Mouse (Mus musculus): ENCODE measurements at regions not wholly inside any gene's neighbourhood (a gene's known extent, or its start where the extent isn't known, plus 50 kb on each side); places are given as distances from the start of the nearest gene placed in this dataset.

- DNase-seq (ENCODE audit: low spot score) = no peak
Measured at GRCm38 (mm10) chr5:54178966-54179547, 180.8 kb downstream of the Stim2 start.

- no peak for DNase-seq (ENCODE audit: low spot score)
Measured at GRCm38 (mm10) chr5:54180192-54180611, 181.9 kb downstream of the Stim2 start.

GRCm38 (mm10) chr5:54180640-54181326, 182.5 kb downstream of the Stim2 start:
- no peak for DNase-seq (ENCODE audit: low spot score)

DNA sequence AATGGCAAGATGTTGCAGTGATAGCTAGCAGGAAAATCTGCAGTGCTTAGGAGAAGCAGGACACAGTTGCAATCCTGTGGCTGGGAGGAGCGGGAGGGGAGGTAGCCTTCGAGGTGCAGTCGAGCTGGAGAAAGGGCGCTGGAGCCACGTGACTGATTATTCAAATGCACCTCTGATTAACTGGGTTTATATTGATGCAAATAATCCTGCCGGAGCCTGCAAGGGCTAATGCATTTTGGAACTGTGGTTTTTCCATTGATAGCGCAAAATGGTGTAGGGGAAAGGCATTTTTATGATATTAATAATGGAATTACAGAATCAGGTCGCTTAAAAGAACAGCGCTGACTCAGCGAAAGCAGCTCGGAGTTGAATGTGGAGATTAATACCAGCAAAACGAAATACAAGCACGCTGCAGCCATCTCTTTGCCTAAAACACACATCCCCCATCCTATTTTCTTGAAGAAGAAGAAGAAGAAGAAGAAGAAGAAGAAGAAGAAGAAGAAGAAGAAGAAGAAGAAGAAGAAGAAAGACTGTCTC, 183.1 kb downstream of the Stim2 start:
- DNase-seq (ENCODE audit: low spot score) = no peak

GRCm38 (mm10) chr5:54182754-54183153, 184.5 kb downstream of the Stim2 start:
- no peak for DNase-seq (ENCODE audit: low spot score)

DNA sequence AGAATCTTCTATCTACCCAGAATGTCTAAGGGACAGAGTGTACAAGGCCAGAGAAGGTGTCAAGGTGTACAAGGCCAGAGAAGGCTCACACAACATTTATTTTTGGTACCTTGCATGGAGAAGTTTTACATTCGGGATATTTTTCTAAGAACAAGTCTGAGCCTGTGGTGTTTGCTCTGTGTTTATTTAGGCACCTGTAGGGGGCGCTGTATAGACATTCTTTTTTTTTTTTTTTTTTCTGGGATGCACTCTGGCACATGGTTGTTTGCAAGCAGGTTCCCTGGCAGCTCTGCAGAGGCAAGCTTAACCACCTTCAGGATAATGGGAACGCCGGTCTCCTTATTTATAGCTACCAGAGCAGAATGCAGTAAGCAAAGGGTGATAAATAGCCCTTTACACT, 187.4 kb downstream of the Stim2 start:
- DNase-seq (ENCODE audit: low spot score) = no peak

DNA sequence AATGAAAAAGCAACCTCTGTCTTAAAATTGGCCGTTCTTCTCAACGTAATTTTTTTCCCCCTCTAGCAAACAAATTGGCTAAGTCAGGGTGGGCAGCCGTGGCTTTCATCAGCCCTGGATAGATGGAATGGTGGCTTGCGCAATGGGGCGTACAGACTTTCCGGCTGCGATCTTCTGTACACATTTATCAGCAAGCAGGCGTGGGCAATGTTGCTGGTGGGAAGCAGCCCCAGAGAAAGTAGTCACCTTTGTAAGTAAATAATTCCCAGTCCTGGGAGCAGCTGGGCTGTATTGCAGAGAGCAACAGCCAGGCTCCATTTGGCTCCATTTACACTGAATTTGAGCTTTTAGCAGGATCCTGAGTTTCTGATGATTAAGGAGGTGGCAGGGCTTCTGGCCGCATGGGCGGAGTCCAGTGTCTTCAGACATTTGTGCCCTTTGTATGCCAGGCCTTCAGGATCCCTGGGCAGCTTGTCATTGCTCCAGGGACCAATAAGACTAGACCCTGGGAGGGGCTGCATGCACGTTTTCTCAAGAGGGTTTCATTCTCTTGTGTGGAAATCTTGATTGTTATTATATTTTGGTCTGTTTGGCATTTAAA, 187.9 kb downstream of the Stim2 start:
- no peak for DNase-seq (ENCODE audit: low spot score)

GRCm38 (mm10) chr5:54191688-54192087, 193.4 kb downstream of the Stim2 start:
- DNase-seq (ENCODE audit: low spot score) = no peak

GRCm38 (mm10) chr5:54194846-54195245, 196.5 kb downstream of the Stim2 start:
- DNase-seq (ENCODE audit: low spot score) = no peak

GRCm38 (mm10) chr5:54200032-54200431, 201.7 kb downstream of the Stim2 start:
- no peak for DNase-seq (ENCODE audit: low spot score)

- no peak for DNase-seq (ENCODE audit: low spot score)
Measured at GRCm38 (mm10) chr5:54200587-54200986, 202.3 kb downstream of the Stim2 start.

DNA sequence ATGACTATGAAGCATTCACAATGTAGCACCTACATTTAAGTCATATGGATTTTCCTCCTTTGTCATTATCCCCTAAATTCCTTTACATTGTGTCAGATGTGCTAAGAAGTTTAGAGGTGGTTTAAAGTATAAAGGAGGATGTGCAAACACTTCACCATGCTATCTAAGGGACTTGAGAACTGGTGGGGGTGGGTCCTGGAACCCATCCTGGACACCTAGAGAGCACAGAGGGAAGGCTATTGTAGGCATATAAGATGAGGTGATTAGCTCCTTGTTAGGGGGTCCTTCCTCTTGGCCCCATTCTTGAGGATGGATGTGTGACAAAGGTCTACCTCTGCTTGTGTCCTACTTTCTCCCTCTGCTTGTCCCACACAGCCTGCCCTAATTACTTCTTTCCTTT, 213.2 kb downstream of the Stim2 start:
- DNase-seq (ENCODE audit: low spot score) = no peak

DNA sequence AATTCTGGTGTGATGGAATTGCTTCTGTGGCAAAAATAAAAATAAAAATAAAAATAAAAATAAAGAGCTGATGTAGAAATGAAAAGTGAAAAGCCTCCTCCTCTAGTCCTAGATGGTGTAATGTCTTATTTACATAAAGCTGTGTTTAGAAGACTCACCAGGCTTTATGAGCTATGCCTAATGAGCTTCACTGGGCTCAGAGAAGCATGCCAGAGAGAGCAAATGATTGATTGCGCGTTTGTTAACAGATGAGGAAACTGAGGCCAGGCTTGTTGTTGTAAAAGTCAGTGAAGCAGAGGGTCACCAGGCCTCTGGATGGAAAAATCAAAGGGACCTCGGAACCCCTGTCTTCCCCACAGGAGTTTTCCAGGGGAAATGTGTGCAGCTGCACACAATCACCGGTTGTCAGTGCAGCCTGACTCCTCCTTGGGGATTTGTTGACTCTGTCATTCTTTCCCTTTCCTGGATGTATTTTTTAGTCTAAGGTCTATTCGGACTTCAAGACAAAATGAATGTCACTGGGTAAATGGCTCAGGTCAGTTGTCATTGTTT, 213.8 kb downstream of the Stim2 start:
- DNase-seq (ENCODE audit: low spot score) = no peak

DNA sequence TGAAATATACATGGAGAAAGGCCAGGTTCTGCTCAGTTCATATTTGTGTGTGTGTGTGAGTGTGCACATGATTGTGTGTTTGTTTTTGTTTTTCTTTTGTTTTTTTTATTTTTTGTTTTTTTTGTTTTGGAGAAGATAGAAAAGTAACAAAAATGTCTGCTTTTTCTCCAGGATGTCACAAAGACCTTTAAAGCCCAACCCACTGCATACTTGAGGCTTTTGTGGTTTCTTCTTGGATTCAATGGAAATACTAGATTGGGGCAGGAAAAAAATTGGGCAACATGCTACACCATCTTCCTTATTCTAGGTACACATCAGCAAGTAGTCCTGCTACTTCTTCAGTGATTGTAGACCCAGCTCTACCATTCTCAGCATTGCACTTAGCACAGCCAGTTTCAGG, 226.7 kb downstream of the Stim2 start:
- no peak for DNase-seq (ENCODE audit: low spot score)

DNA sequence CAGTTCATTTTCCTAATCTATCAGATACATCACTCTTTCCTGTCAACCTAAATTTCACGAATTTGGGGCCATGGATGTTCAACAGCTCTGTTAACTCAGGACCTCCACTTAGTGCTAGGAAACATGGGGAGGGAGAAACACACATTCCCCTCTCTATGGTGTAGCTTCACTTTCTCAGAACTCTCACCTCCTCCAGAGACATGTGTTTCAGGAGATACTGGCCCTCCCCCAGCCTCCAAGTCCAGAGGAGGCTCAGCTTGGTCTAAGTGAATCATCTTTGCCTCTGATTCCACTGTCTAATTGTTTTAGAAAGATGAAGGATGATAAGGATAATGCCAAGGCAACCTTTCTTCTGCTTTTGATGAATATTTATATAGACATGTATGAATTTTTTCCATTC, 236.3 kb downstream of the Stim2 start:
- no peak for DNase-seq (ENCODE audit: low spot score)

DNA sequence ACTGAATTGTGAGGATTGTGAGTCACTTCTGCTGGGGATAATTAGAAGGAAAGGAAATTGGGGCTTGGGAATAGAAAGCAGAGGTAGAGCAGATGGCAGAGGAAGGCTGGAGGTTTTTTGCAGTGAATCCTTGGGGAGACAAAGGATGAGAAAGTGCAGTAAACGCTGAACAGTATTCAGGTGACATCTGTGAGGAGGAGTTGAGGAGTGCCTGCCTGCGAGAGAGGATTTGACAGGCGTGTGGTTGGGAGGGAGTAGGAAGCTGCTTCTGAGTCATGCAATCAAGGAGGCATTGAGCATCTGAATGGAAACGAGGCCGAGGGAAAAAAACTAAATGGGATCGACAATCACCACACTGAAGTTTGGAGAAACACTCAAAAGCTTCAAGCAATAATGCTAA, 236.9 kb downstream of the Stim2 start:
- peak; percentile 71 for DNase-seq (ENCODE audit: low spot score)

GRCm38 (mm10) chr5:54237226-54237625, 238.9 kb downstream of the Stim2 start:
- DNase-seq (ENCODE audit: low spot score) = no peak

GRCm38 (mm10) chr5:54238646-54239167, 240.4 kb downstream of the Stim2 start:
- no peak for DNase-seq (ENCODE audit: low spot score)

- DNase-seq (ENCODE audit: low spot score) = no peak
Measured at GRCm38 (mm10) chr5:54239586-54239985, 241.3 kb downstream of the Stim2 start.

- no peak for DNase-seq (ENCODE audit: low spot score)
Measured at GRCm38 (mm10) chr5:54241169-54241917, 243.0 kb downstream of the Stim2 start.

- DNase-seq (ENCODE audit: low spot score) = no peak
Measured at GRCm38 (mm10) chr5:54242126-54242525, 243.8 kb downstream of the Stim2 start.

- no peak for DNase-seq (ENCODE audit: low spot score)
Measured at GRCm38 (mm10) chr5:54252038-54252437, 253.7 kb downstream of the Stim2 start.
